Mouse (Mus musculus) kidney, adult 2 months (tissue): Measurements from ENCODE around the gene Nuak2.

Source experiments
- CTCF ChIP-seq: fragments of 200-500 bp; conservative IDR thresholded peaks from 2 replicates; pipeline ENCODE4 v1.5.1; 2011; ENCODE audit warnings: low read depth, mild to moderate bottlenecking, control low read depth, low read length, moderate library complexity, mixed read lengths; ENCODE audit not compliant: insufficient read depth, insufficient read length
- POLR2A ChIP-seq: fragments of 200-500 bp; IDR thresholded peaks from one replicate; pipeline ENCODE4 v1.6.1; 2011; ENCODE audit warnings: low read depth, low read length, control low read depth

DNA sequence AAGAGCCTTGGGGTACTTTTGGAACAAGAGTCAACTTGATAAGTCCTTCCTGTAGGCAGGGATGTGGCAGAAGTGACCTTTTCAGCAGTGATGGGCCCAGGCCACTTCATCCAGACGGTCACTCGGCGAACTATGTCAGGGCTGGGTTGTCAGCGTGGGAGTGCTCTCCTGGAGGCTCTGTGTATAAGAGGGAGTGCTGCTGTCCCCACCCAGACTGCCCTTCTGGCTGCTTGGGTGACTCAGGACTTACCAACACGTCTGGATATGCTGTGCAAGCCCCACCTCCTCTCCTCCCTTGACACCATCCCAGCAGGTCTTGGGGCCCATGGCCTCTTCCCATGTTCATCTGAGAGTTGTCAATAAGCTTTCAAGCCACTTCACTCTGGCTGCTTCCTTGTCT is 37.5 kb downstream of the Nuak2 start:
- TF ChIP-seq CTCF (no peak), POLR2A (no peak)
